Mouse (Mus musculus): ENCODE data around the gene Mdga1. TPM values are rescaled to one million over a fixed set of nuclear protein-coding genes. Genes with fewer than 3 reads are reported as not detected.

Mdga1 gene
- polyA plus RNA-seq, 1 experiment, result 8.0 TPM

GRCm38 (mm10) chr17:29932753-29933152, 37.1 kb downstream of the Mdga1 start:
- Histone ChIP-seq H3K27ac (ENCODE audit: insufficient read depth, low read length) (no peak overlapping the region), H3K4me3 (replicated peaks; ENCODE audit: insufficient read depth, low read depth, low read length) (no peak overlapping the region), H3K27me3 (ENCODE audit: control insufficient read depth, insufficient read depth, low read length) (no peaks in the 10 kb centered on the region; the same call in 1 of the 2 replicates), H3K4me1 (ENCODE audit: control insufficient read depth, insufficient read depth, low read length) (no peaks in the 10 kb centered on the region; the same call in none of the 2 replicates)
- 77% methylated on average over 6 of the region's 6 CpGs for WGBS
- DNase-seq, result no peak
- TF ChIP-seq POLR2A (IDR thresholded peaks at IDR 0.05; ENCODE audit: borderline replicate concordance, insufficient read depth, low read length) (no peak), CTCF (IDR thresholded peaks at IDR 0.05; ENCODE audit: borderline replicate concordance, insufficient read depth, low read depth, low read length) (no peak)

GRCm38 (mm10) chr17:29931224-29931945, 38.5 kb downstream of the Mdga1 start:
- TF ChIP-seq CTCF (IDR thresholded peaks at IDR 0.05; ENCODE audit: borderline replicate concordance, insufficient read depth, low read depth, low read length), result no peak
- H3K27me3 ChIP-seq (ENCODE audit: control insufficient read depth, insufficient read depth, low read length), result no peaks in the 10 kb centered on the region; the same call in 1 of the 2 replicates
- DNase-seq, result no peak
- 85% methylated on average over 31 of the region's 31 CpGs for WGBS
- no peak overlapping the region for H3K4me3 ChIP-seq (replicated peaks; ENCODE audit: insufficient read depth, low read depth, low read length)
- H3K27ac ChIP-seq (ENCODE audit: insufficient read depth, low read length), result no peak overlapping the region
- no peaks in the 10 kb centered on the region; the same call in none of the 2 replicates for H3K4me1 ChIP-seq (ENCODE audit: control insufficient read depth, insufficient read depth, low read length)

GRCm38 (mm10) chr17:29928751-29929237, 41.1 kb downstream of the Mdga1 start:
- H3K4me1 ChIP-seq (ENCODE audit: control insufficient read depth, insufficient read depth, low read length), result no peaks in the 10 kb centered on the region; the same call in 1 of the 2 replicates
- no peak overlapping the region for H3K27ac ChIP-seq (ENCODE audit: insufficient read depth, low read length)
- TF ChIP-seq CTCF (IDR thresholded peaks at IDR 0.05; ENCODE audit: borderline replicate concordance, insufficient read depth, low read depth, low read length), result peak; percentile 18; the same call in 1 of the 2 replicates
- no peak for TF ChIP-seq POLR2A (IDR thresholded peaks at IDR 0.05; ENCODE audit: borderline replicate concordance, insufficient read depth, low read length)
- no peak overlapping the region for H3K4me3 ChIP-seq (replicated peaks; ENCODE audit: insufficient read depth, low read depth, low read length)
- peak; percentile 17 to 34 for DNase-seq
- H3K27me3 ChIP-seq (ENCODE audit: control insufficient read depth, insufficient read depth, low read length), result no peaks in the 10 kb centered on the region
- WGBS, result 24% methylated on average over 16 of the region's 16 CpGs

GRCm38 (mm10) chr17:29925608-29926606, 44.0 kb downstream of the Mdga1 start:
- TF ChIP-seq POLR2A (IDR thresholded peaks at IDR 0.05; ENCODE audit: borderline replicate concordance, insufficient read depth, low read length) (no peak), CTCF (IDR thresholded peaks at IDR 0.05; ENCODE audit: borderline replicate concordance, insufficient read depth, low read depth, low read length) (no peak)
- WGBS, result 30% methylated on average over 26 of the region's 26 CpGs
- no peak for DNase-seq

GRCm38 (mm10) chr17:29920089-29920488, 49.8 kb downstream of the Mdga1 start:
- WGBS, result 54% methylated on average over 6 of the region's 6 CpGs
- H3K27me3 ChIP-seq (ENCODE audit: control insufficient read depth, insufficient read depth, low read length), result peaks cover 1% of the 10 kb centered on the region; the same call in 1 of the 2 replicates
- no peaks in the 10 kb centered on the region for H3K4me1 ChIP-seq (ENCODE audit: control insufficient read depth, insufficient read depth, low read length)
- TF ChIP-seq CTCF (IDR thresholded peaks at IDR 0.05; ENCODE audit: borderline replicate concordance, insufficient read depth, low read depth, low read length), result no peak
- TF ChIP-seq POLR2A (IDR thresholded peaks at IDR 0.05; ENCODE audit: borderline replicate concordance, insufficient read depth, low read length), result no peak
- no peak for DNase-seq
- no peak overlapping the region for H3K4me3 ChIP-seq (replicated peaks; ENCODE audit: insufficient read depth, low read depth, low read length)
- H3K27ac ChIP-seq (ENCODE audit: insufficient read depth, low read length), result no peak overlapping the region

More at GRCm38 (mm10) chr17:29925608-29926606, 44.0 kb downstream of the Mdga1 start:
- Histone ChIP-seq H3K4me3 (replicated peaks; ENCODE audit: insufficient read depth, low read depth, low read length) (no peak overlapping the region), H3K27ac (ENCODE audit: insufficient read depth, low read length) (no peak overlapping the region), H3K4me1 (ENCODE audit: control insufficient read depth, insufficient read depth, low read length) (no peaks in the 10 kb centered on the region; the same call in 1 of the 2 replicates), H3K27me3 (ENCODE audit: control insufficient read depth, insufficient read depth, low read length) (peaks cover 1% of the 10 kb centered on the region; the same call in 1 of the 2 replicates)

- no peak for DNase-seq
- Histone ChIP-seq H3K4me1 (ENCODE audit: control insufficient read depth, insufficient read depth, low read length) (no peaks in the 10 kb centered on the region), H3K27me3 (ENCODE audit: control insufficient read depth, insufficient read depth, low read length) (peaks cover 1% of the 10 kb centered on the region; the same call in 1 of the 2 replicates), H3K27ac (ENCODE audit: insufficient read depth, low read length) (no peak overlapping the region), H3K4me3 (replicated peaks; ENCODE audit: insufficient read depth, low read depth, low read length) (no peak overlapping the region)
- WGBS, result 33% methylated on average over 3 of the region's 3 CpGs
- TF ChIP-seq CTCF (IDR thresholded peaks at IDR 0.05; ENCODE audit: borderline replicate concordance, insufficient read depth, low read depth, low read length), result no peak
- no peak for TF ChIP-seq POLR2A (IDR thresholded peaks at IDR 0.05; ENCODE audit: borderline replicate concordance, insufficient read depth, low read length)
Observed at GRCm38 (mm10) chr17:29919552-29919920, 50.4 kb downstream of the Mdga1 start.

GRCm38 (mm10) chr17:29918791-29919551, 50.9 kb downstream of the Mdga1 start:
- no peak for TF ChIP-seq POLR2A (IDR thresholded peaks at IDR 0.05; ENCODE audit: borderline replicate concordance, insufficient read depth, low read length)
- TF ChIP-seq CTCF (IDR thresholded peaks at IDR 0.05; ENCODE audit: borderline replicate concordance, insufficient read depth, low read depth, low read length), result no peak
- Histone ChIP-seq H3K27me3 (ENCODE audit: control insufficient read depth, insufficient read depth, low read length) (peaks cover 1% of the 10 kb centered on the region; the same call in 1 of the 2 replicates), H3K27ac (ENCODE audit: insufficient read depth, low read length) (no peak overlapping the region), H3K4me1 (ENCODE audit: control insufficient read depth, insufficient read depth, low read length) (no peaks in the 10 kb centered on the region), H3K4me3 (replicated peaks; ENCODE audit: insufficient read depth, low read depth, low read length) (no peak overlapping the region)
- WGBS, result 40% methylated on average over 13 of the region's 13 CpGs
- DNase-seq, result no peak
